Mouse (Mus musculus) heart, embryonic 11.5 days (tissue): Measurements from ENCODE around the gene Tmed10. TPM values are rescaled to one million over a fixed set of nuclear protein-coding genes. Genes with fewer than 3 reads are reported as not detected.

ENCODE experiments used
- ATAC-seq: fragments of 200-750 bp; cut with Nextera tagmentation; replicated peaks from 2 replicates; pipeline ENCODE4 v1.8.0; 2017; ENCODE audit warnings: moderate library complexity; ENCODE audit not compliant: insufficient number of reproducible peaks, low FRiP score, low TSS enrichment
- H3K27ac ChIP-seq: fragments of 300-500 bp; sonication (generic); 2 replicates; pipeline ENCODE4 v1.5.1; 2014; ENCODE audit warnings: mild to moderate bottlenecking, low read depth, low read length
- H3K27me3 ChIP-seq: fragments of 300-500 bp; sonication (generic); 2 replicates; pipeline ENCODE4 v1.6.1; 2014; ENCODE audit warnings: mild to moderate bottlenecking, low read length, mixed read lengths; ENCODE audit not compliant: control insufficient read depth, insufficient read depth
- H3K36me3 ChIP-seq: fragments of 300-500 bp; sonication (generic); 2 replicates; pipeline ENCODE4 v1.6.1; 2014; ENCODE audit warnings: mild to moderate bottlenecking, low read length, moderate library complexity, mixed read lengths; ENCODE audit not compliant: control insufficient read depth, insufficient read depth
- H3K4me1 ChIP-seq: fragments of 300-500 bp; sonication (generic); 2 replicates; pipeline ENCODE4 v1.6.1; 2014; ENCODE audit warnings: low read length; ENCODE audit not compliant: control insufficient read depth, insufficient read depth
- H3K4me2 ChIP-seq: fragments of 300-500 bp; sonication (generic); 2 replicates; pipeline ENCODE4 v1.6.1; 2014; ENCODE audit warnings: mild to moderate bottlenecking, moderate library complexity
- H3K4me3 ChIP-seq: fragments of 300-500 bp; sonication (generic); 2 replicates; pipeline ENCODE4 v1.5.1; 2014; ENCODE audit warnings: low read depth, low read length
- H3K9ac ChIP-seq: fragments of 300-500 bp; sonication (generic); 2 replicates; pipeline ENCODE4 v1.6.1; 2014; ENCODE audit warnings: mild to moderate bottlenecking, low read depth, low read length, moderate library complexity
- H3K9me3 ChIP-seq: fragments of 300-500 bp; sonication (generic); replicated peaks from 2 replicates; pipeline ENCODE4 v1.6.1; 2016; ENCODE audit warnings: low read length; ENCODE audit not compliant: control insufficient read depth
- WGBS: fragments of 180-500 bp; shearing (Covaris S2); extraction: QIAGEN DNeasy Blood & Tissue Kit; methylation state at CpG from one replicate; pipeline ENCODE4 v1.1.7; 2014; ENCODE audit not compliant: insufficient replicate concordance; 5-methylcytosine and 5-hydroxymethylcytosine counted together
- polyA plus RNA-seq: library from polyadenylated mRNA; unstranded; fragments of >200 nt; fragmentation: Nextera tagmentation; extraction: Ambion mirVana; gene quantifications from 2 replicates; pipeline ENCODE4 v1.2.1, GENCODE M21; 2014

Gene Tmed10
- polyA plus RNA-seq, 1 experiment from 2014 or later, result 330 TPM

- Histone ChIP-seq H3K4me3 (no peak overlapping the region), H3K4me2 (no peak overlapping the region), H3K27ac (no peak overlapping the region), H3K9me3 (no peaks in the 10 kb centered on the region), H3K4me1 (peaks cover 23% of the 10 kb centered on the region), H3K9ac (no peak overlapping the region), H3K36me3 (no peaks in the 10 kb centered on the region), H3K27me3 (no peaks in the 10 kb centered on the region)
- 56% methylated on average over 18 of the region's 18 CpGs for WGBS
- ATAC-seq, result no peak
These were observed 22.7 kb upstream of the Tmed10 start for GRCm38 (mm10) chr12:85397063-85397959.

GRCm38 (mm10) chr12:85393981-85394380 lies 19.3 kb upstream of the Tmed10 start:
- Histone ChIP-seq H3K27ac (no peak overlapping the region), H3K4me3 (no peak overlapping the region), H3K36me3 (no peaks in the 10 kb centered on the region), H3K4me2 (no peak overlapping the region), H3K4me1 (peaks cover 36% of the 10 kb centered on the region), H3K27me3 (no peaks in the 10 kb centered on the region), H3K9me3 (no peaks in the 10 kb centered on the region), H3K9ac (no peak overlapping the region)
- no peak for ATAC-seq
- 64% methylated on average over 7 of the region's 7 CpGs for WGBS

- Histone ChIP-seq H3K4me2 (no peak overlapping the region), H3K9ac (no peak overlapping the region), H3K4me3 (no peak overlapping the region), H3K9me3 (no peaks in the 10 kb centered on the region), H3K27ac (no peak overlapping the region), H3K4me1 (peaks cover 40% of the 10 kb centered on the region), H3K27me3 (no peaks in the 10 kb centered on the region), H3K36me3 (no peaks in the 10 kb centered on the region)
- no peak for ATAC-seq
- WGBS, result 43% methylated on average over 5 of the region's 5 CpGs
These were observed 18.9 kb upstream of the Tmed10 start for GRCm38 (mm10) chr12:85393526-85393925.

GRCm38 (mm10) chr12:85391148-85391547 lies 16.5 kb upstream of the Tmed10 start:
- no peak overlapping the region for H3K27ac ChIP-seq
- no peak overlapping the region for H3K9ac ChIP-seq
- H3K9me3 ChIP-seq, result no peaks in the 10 kb centered on the region
- no peak overlapping the region for H3K4me2 ChIP-seq
- no peak overlapping the region for H3K4me3 ChIP-seq
- H3K36me3 ChIP-seq, result no peaks in the 10 kb centered on the region
- no peaks in the 10 kb centered on the region for H3K27me3 ChIP-seq
- ATAC-seq, result no peak
- WGBS, result 87% methylated on average over 7 of the region's 7 CpGs
- peaks cover 32% of the 10 kb centered on the region for H3K4me1 ChIP-seq

- Histone ChIP-seq H3K27me3 (no peaks in the 10 kb centered on the region), H3K4me1 (peaks cover 38% of the 10 kb centered on the region), H3K27ac (no peak overlapping the region; the same call in 1 of the 2 replicates), H3K4me2 (no peak overlapping the region), H3K36me3 (no peaks in the 10 kb centered on the region), H3K4me3 (no peak overlapping the region), H3K9me3 (no peaks in the 10 kb centered on the region), H3K9ac (no peak overlapping the region)
- no peak for ATAC-seq
- WGBS, result 39% methylated on average over 15 of the region's 15 CpGs
These were observed 14.8 kb upstream of the Tmed10 start for GRCm38 (mm10) chr12:85389204-85390185.

- H3K27ac ChIP-seq, result no peak overlapping the region
- no peak for ATAC-seq
These were observed 11.3 kb upstream of the Tmed10 start for GRCm38 (mm10) chr12:85385995-85386375.

GRCm38 (mm10) chr12:85385329-85385994 lies 10.8 kb upstream of the Tmed10 start:
- no peak overlapping the region for H3K27ac ChIP-seq
- H3K9me3 ChIP-seq, result no peaks in the 10 kb centered on the region
- no peaks in the 10 kb centered on the region for H3K27me3 ChIP-seq
- no peak overlapping the region for H3K9ac ChIP-seq
- no peaks in the 10 kb centered on the region for H3K36me3 ChIP-seq
- no peak overlapping the region for H3K4me3 ChIP-seq
- 64% methylated on average over 10 of the region's 10 CpGs for WGBS
- no peak overlapping the region for H3K4me2 ChIP-seq
- ATAC-seq, result no peak
- peaks cover 27% of the 10 kb centered on the region for H3K4me1 ChIP-seq

More at GRCm38 (mm10) chr12:85385995-85386375, 11.3 kb upstream of the Tmed10 start:
- no peaks in the 10 kb centered on the region for H3K27me3 ChIP-seq
- H3K9ac ChIP-seq, result no peak overlapping the region
- 30% methylated on average over 5 of the region's 5 CpGs for WGBS
- no peaks in the 10 kb centered on the region for H3K36me3 ChIP-seq
- peaks cover 27% of the 10 kb centered on the region for H3K4me1 ChIP-seq
- H3K4me2 ChIP-seq, result no peak overlapping the region
- H3K9me3 ChIP-seq, result no peaks in the 10 kb centered on the region
- no peak overlapping the region for H3K4me3 ChIP-seq
